Mouse (Mus musculus) embryonic facial prominence, embryonic 11.5 days (tissue): ENCODE measurements around the gene Smurf1. TPM values are rescaled to one million over a fixed set of nuclear protein-coding genes. Genes with fewer than 3 reads are reported as not detected.

Source experiments
- ATAC-seq: fragments of 200-750 bp; cut with Nextera tagmentation; replicated peaks from 2 replicates; pipeline ENCODE4 v1.8.0; 2017; ENCODE audit warnings: low read depth; ENCODE audit not compliant: insufficient number of reproducible peaks, low FRiP score, low TSS enrichment
- DNase-seq: peaks from one replicate; pipeline ENCODE4 v3.0.0-alpha.2; 2015; ENCODE audit warnings: low spot score
- H3K27ac ChIP-seq: fragments of 300-500 bp; sonication (generic); replicated peaks from 2 replicates; pipeline ENCODE4 v1.5.1; 2014; ENCODE audit warnings: mild to moderate bottlenecking, low read depth, low read length, control low read depth
- H3K27me3 ChIP-seq: fragments of 300-500 bp; sonication (generic); 2 replicates; pipeline ENCODE4 v1.6.1; 2014; ENCODE audit warnings: mild to moderate bottlenecking, low read length, moderate library complexity, mixed read lengths; ENCODE audit not compliant: control insufficient read depth, insufficient read depth
- H3K36me3 ChIP-seq: fragments of 300-500 bp; sonication (generic); replicated peaks from 2 replicates; pipeline ENCODE4 v1.6.1; 2014; ENCODE audit warnings: low read depth, mild to moderate bottlenecking, low read length, moderate library complexity, mixed read lengths; ENCODE audit not compliant: control insufficient read depth, insufficient read depth
- H3K4me1 ChIP-seq: fragments of 300-500 bp; sonication (generic); 2 replicates; pipeline ENCODE4 v1.6.1; 2014; ENCODE audit warnings: low read length, mixed read lengths; ENCODE audit not compliant: control insufficient read depth, insufficient read depth
- H3K4me2 ChIP-seq: fragments of 300-500 bp; sonication (generic); 2 replicates; pipeline ENCODE4 v1.6.1; 2014; ENCODE audit warnings: low read depth, mild to moderate bottlenecking, control low read depth, low read length, moderate library complexity
- H3K4me3 ChIP-seq: fragments of 300-500 bp; sonication (generic); 2 replicates; pipeline ENCODE4 v1.5.1; 2014; ENCODE audit warnings: low read depth, low read length, control low read depth
- H3K9ac ChIP-seq: fragments of 300-500 bp; sonication (generic); replicated peaks from 2 replicates; pipeline ENCODE4 v1.6.1; 2014; ENCODE audit warnings: mild to moderate bottlenecking, control low read depth, low read length
- H3K9me3 ChIP-seq: fragments of 300-500 bp; sonication (generic); replicated peaks from 2 replicates; pipeline ENCODE4 v1.6.1; 2016; ENCODE audit warnings: mild to moderate bottlenecking, low read length, inconsistent platforms, mixed read lengths; ENCODE audit not compliant: control insufficient read depth
- WGBS: fragments of 180-500 bp; shearing (Covaris S2); extraction: QIAGEN DNeasy Blood & Tissue Kit; methylation state at CpG from one replicate; pipeline ENCODE4 v1.1.7; 2014; 5-methylcytosine and 5-hydroxymethylcytosine counted together
- polyA plus RNA-seq: library from polyadenylated mRNA; unstranded; fragments of >200 nt; fragmentation: Nextera tagmentation; extraction: Ambion mirVana; gene quantifications from 2 replicates; pipeline ENCODE4 v1.2.1, GENCODE M21; 2014

The Smurf1 gene
- polyA plus RNA-seq, 1 experiment from 2014 or later, result 16.7 TPM

- ATAC-seq (no peak), DNase-seq (no peak)
- Histone ChIP-seq H3K4me2 (no peak overlapping the region), H3K27me3 (no peaks in the 10 kb centered on the region), H3K27ac (no peak overlapping the region), H3K9ac (no peak overlapping the region), H3K4me3 (no peak overlapping the region), H3K36me3 (no peaks in the 10 kb centered on the region), H3K9me3 (no peaks in the 10 kb centered on the region), H3K4me1 (no peaks in the 10 kb centered on the region)
- 87% methylated on average over 8 of the region's 8 CpGs for WGBS
Measured at GRCm38 (mm10) chr5:144919790-144920189, 45.9 kb downstream of the Smurf1 start.

GRCm38 (mm10) chr5:144919194-144919593 lies 46.5 kb downstream of the Smurf1 start:
- Histone ChIP-seq H3K4me1 (no peaks in the 10 kb centered on the region), H3K4me3 (no peak overlapping the region), H3K27me3 (no peaks in the 10 kb centered on the region), H3K36me3 (no peaks in the 10 kb centered on the region), H3K4me2 (no peak overlapping the region), H3K27ac (no peak overlapping the region), H3K9me3 (no peaks in the 10 kb centered on the region), H3K9ac (no peak overlapping the region)
- DNase-seq (no peak), ATAC-seq (no peak)
- 86% methylated on average over 9 of the region's 9 CpGs for WGBS

- Histone ChIP-seq H3K9ac (no peak overlapping the region), H3K9me3 (no peaks in the 10 kb centered on the region), H3K4me2 (no peak overlapping the region), H3K36me3 (no peaks in the 10 kb centered on the region), H3K4me1 (no peaks in the 10 kb centered on the region), H3K27me3 (no peaks in the 10 kb centered on the region), H3K27ac (no peak overlapping the region), H3K4me3 (no peak overlapping the region)
- WGBS, result 82% methylated on average over 8 of the region's 8 CpGs
- ATAC-seq (no peak), DNase-seq (no peak)
Measured at GRCm38 (mm10) chr5:144918204-144918603, 47.4 kb downstream of the Smurf1 start.

GRCm38 (mm10) chr5:144917172-144917571 lies 48.5 kb downstream of the Smurf1 start:
- Histone ChIP-seq H3K9ac (no peak overlapping the region), H3K36me3 (no peaks in the 10 kb centered on the region), H3K4me3 (no peak overlapping the region), H3K27ac (no peak overlapping the region), H3K27me3 (no peaks in the 10 kb centered on the region), H3K4me1 (no peaks in the 10 kb centered on the region), H3K9me3 (no peaks in the 10 kb centered on the region), H3K4me2 (no peak overlapping the region)
- no peak for ATAC-seq
- WGBS, result 82% methylated on average over 6 of the region's 6 CpGs
- no peak for DNase-seq

GRCm38 (mm10) chr5:144915828-144916227 lies 49.8 kb downstream of the Smurf1 start:
- H3K27ac ChIP-seq, result no peak overlapping the region
- no peak overlapping the region for H3K4me2 ChIP-seq
- H3K9ac ChIP-seq, result no peak overlapping the region
- no peak overlapping the region for H3K4me3 ChIP-seq
- no peaks in the 10 kb centered on the region for H3K27me3 ChIP-seq
- ATAC-seq, result no peak
- no peaks in the 10 kb centered on the region for H3K9me3 ChIP-seq
- 84% methylated on average over 5 of the region's 5 CpGs for WGBS
- H3K36me3 ChIP-seq, result no peaks in the 10 kb centered on the region
- DNase-seq, result no peak
- H3K4me1 ChIP-seq, result no peaks in the 10 kb centered on the region

- Histone ChIP-seq H3K27me3 (no peaks in the 10 kb centered on the region), H3K9ac (no peak overlapping the region), H3K27ac (no peak overlapping the region), H3K36me3 (no peaks in the 10 kb centered on the region), H3K4me1 (no peaks in the 10 kb centered on the region), H3K4me2 (no peak overlapping the region), H3K9me3 (no peaks in the 10 kb centered on the region), H3K4me3 (no peak overlapping the region)
- ATAC-seq (no peak), DNase-seq (no peak)
- 54% methylated on average over 7 of the region's 7 CpGs for WGBS
Measured at GRCm38 (mm10) chr5:144914433-144914906, 51.2 kb downstream of the Smurf1 start.

- DNase-seq, result no peak
- H3K9ac ChIP-seq, result no peak overlapping the region
- no peaks in the 10 kb centered on the region for H3K4me1 ChIP-seq
- 93% methylated on average over 16 of the region's 16 CpGs for WGBS
- ATAC-seq, result no peak
- no peaks in the 10 kb centered on the region for H3K36me3 ChIP-seq
- no peak overlapping the region for H3K27ac ChIP-seq
- H3K9me3 ChIP-seq, result no peaks in the 10 kb centered on the region
- no peak overlapping the region for H3K4me2 ChIP-seq
- no peaks in the 10 kb centered on the region for H3K27me3 ChIP-seq
- no peak overlapping the region for H3K4me3 ChIP-seq
Measured at GRCm38 (mm10) chr5:144913923-144914322, 51.7 kb downstream of the Smurf1 start.

- Histone ChIP-seq H3K27me3 (no peaks in the 10 kb centered on the region), H3K9me3 (no peaks in the 10 kb centered on the region), H3K9ac (no peak overlapping the region), H3K27ac (no peak overlapping the region), H3K4me3 (no peak overlapping the region), H3K4me2 (no peak overlapping the region), H3K36me3 (no peaks in the 10 kb centered on the region), H3K4me1 (no peaks in the 10 kb centered on the region)
- ATAC-seq (no peak), DNase-seq (no peak)
- WGBS, result 88% methylated on average over 5 of the region's 5 CpGs
Measured at GRCm38 (mm10) chr5:144913361-144913760, 52.3 kb downstream of the Smurf1 start.
